Mouse (Mus musculus) limb, embryonic 13.5 days (tissue): ENCODE results near the gene Heatr9. TPM values are rescaled to one million over a fixed set of nuclear protein-coding genes. Genes with fewer than 3 reads are reported as not detected.
"Not testable (repeated sequence)": the region's sequence is repeated elsewhere in the genome, so short reads cannot be mapped to it uniquely, and the experiment has no call there.

Experiments used
- ATAC-seq: fragments of 200-750 bp; cut with Nextera tagmentation; 2 replicates; pipeline ENCODE4 v1.8.0; 2017; ENCODE audit warnings: low read depth, moderate number of reproducible peaks, moderate TSS enrichment; ENCODE audit not compliant: low FRiP score
- H3K27ac ChIP-seq: fragments of 300-500 bp; sonication (generic); 2 replicates; pipeline ENCODE4 v1.5.1; 2015; ENCODE audit warnings: inconsistent platforms, mild to moderate bottlenecking, moderate library complexity
- H3K27me3 ChIP-seq: fragments of 300-500 bp; sonication (generic); 2 replicates; pipeline ENCODE4 v1.6.1; 2015; ENCODE audit warnings: mild to moderate bottlenecking, inconsistent platforms
- H3K36me3 ChIP-seq: fragments of 300-500 bp; sonication (generic); 2 replicates; pipeline ENCODE4 v1.6.1; 2015; ENCODE audit warnings: inconsistent platforms, mild to moderate bottlenecking, moderate library complexity
- H3K4me1 ChIP-seq: fragments of 300-500 bp; sonication (generic); 2 replicates; pipeline ENCODE4 v1.6.1; 2015; ENCODE audit warnings: inconsistent platforms
- H3K4me2 ChIP-seq: fragments of 300-500 bp; sonication (generic); replicated peaks from 2 replicates; pipeline ENCODE4 v1.6.1; 2015; ENCODE audit warnings: inconsistent platforms, mild to moderate bottlenecking, moderate library complexity
- H3K4me3 ChIP-seq: fragments of 300-500 bp; sonication (generic); 2 replicates; pipeline ENCODE4 v1.5.1; 2015; ENCODE audit warnings: moderate library complexity, mild to moderate bottlenecking, inconsistent platforms
- H3K9ac ChIP-seq: fragments of 300-500 bp; sonication (generic); 2 replicates; pipeline ENCODE4 v1.6.1; 2015; ENCODE audit warnings: mild to moderate bottlenecking, inconsistent platforms
- H3K9me3 ChIP-seq: fragments of 300-500 bp; sonication (generic); 2 replicates; pipeline ENCODE4 v1.6.1; 2016; ENCODE audit warnings: inconsistent platforms
- whole genome bisulfite sequencing: fragments of 180-500 bp; shearing (Covaris S2); methylation state at CpG from one replicate; pipeline ENCODE4 v1.1.7; 2015; 5-methylcytosine and 5-hydroxymethylcytosine counted together
- polyA plus RNA-seq: library from polyadenylated mRNA; unstranded; fragments of >200 nt; fragmentation: Nextera tagmentation; extraction: Ambion mirVana; gene quantifications from 2 replicates; pipeline ENCODE4 v1.2.1, GENCODE M21; 2015

The Heatr9 gene
- polyA plus RNA-seq, 1 experiment from 2014 or later, result not detected

DNA sequence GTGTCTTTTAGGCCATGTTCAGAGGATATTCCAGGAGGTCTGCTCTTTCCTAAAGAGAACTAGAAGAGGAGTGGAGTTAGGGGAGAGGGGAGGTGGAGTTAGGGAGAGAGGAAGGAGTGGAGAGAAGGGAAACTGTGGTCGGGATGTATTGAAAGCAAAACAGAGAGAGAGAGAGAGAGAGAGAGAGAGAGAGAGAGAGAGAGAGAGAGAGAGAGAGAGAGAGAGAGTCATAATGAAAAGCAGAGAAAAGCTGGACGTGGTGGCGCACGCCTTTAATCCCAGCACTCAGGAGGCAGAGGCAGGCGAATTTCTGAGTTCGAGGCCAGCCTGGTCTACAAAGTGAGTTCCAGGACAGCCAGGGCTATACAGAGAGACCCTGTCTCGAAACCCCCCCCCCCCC lies 29.1 kb upstream of the Heatr9 start:
- not testable (repeated sequence) for H3K36me3 ChIP-seq, ATAC-seq, H3K27ac ChIP-seq, H3K27me3 ChIP-seq, H3K9ac ChIP-seq, H3K4me1 ChIP-seq, H3K4me3 ChIP-seq, H3K9me3 ChIP-seq, H3K4me2 ChIP-seq
- WGBS, result 85% methylated on average over 7 of the region's 7 CpGs

DNA sequence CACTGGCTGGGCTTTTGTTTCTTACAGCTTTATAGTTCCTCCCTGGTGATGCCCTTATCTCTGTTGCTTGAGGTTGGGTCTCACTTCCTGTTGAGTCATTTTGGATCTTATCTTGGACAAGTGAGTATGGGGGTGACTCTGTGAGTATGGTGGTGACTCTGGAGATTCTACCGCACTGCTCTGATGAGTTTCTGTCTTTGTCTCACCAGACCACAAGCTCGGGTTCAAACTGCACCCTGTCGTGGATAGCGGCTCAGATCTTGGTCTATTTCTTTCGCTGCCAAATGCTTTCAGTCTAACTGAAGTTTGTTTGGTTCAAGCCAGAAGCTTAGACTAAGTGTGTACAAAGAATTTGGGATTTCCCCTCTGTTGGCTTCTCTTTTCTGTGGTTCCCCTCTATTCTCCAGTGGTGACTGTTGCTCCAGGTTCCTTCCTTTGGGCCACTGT lies 28.2 kb upstream of the Heatr9 start:
- ATAC-seq, result no peak

DNA sequence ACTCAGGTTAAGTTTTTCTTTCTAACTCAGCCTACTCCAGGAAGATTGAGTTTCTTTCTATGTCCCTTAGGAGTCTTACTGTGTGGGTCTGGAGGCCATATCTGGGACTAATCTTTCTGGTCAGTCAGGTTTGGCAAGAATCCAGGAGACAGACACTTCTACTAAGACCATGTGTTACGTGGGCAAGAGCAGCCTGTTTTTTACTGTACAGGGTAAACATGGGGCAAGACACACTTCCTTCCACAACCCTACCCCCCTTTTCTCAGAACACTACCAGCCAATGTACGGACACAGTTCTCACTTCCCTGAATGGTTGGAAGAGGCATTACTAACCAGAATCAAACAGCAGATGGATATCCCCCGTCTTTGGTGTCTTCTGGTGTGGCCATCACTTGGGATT lies 22.2 kb upstream of the Heatr9 start:
- 48% methylated on average over 3 of the region's 3 CpGs for WGBS
- Histone ChIP-seq H3K27ac (no peak overlapping the region), H3K36me3 (no peaks in the 10 kb centered on the region), H3K9me3 (no peaks in the 10 kb centered on the region), H3K4me2 (no peak overlapping the region), H3K27me3 (no peaks in the 10 kb centered on the region), H3K4me3 (no peak overlapping the region), H3K4me1 (peaks cover 6% of the 10 kb centered on the region; the same call in 1 of the 2 replicates), H3K9ac (no peak overlapping the region)
- no peak for ATAC-seq

More for the DNA sequence above, 28.2 kb upstream of the Heatr9 start:
- no peaks in the 10 kb centered on the region for H3K36me3 ChIP-seq
- no peaks in the 10 kb centered on the region for H3K9me3 ChIP-seq
- no peak overlapping the region for H3K4me3 ChIP-seq
- 85% methylated on average over 5 of the region's 5 CpGs for WGBS
- H3K9ac ChIP-seq, result no peak overlapping the region
- H3K4me2 ChIP-seq, result no peak overlapping the region
- H3K27me3 ChIP-seq, result no peaks in the 10 kb centered on the region
- H3K4me1 ChIP-seq, result no peaks in the 10 kb centered on the region
- no peak overlapping the region for H3K27ac ChIP-seq

DNA sequence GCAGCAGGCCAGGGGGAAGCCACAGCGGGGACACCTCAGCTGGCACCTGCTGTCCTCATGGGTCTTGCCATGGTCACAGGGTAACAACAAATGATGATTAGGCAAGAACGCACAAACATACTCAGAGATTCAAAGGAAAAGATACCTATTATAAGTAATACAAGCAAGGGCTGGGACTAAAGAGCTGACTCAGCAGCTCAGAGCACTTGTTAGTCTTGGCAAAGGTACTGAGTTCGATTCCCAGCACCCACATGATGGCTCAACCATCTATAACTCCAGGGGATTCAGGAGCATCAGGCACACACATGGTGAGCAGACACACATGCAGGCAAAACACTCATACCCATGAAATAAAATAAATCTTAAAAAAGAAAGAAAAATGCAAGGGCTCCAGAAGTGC lies 19.4 kb upstream of the Heatr9 start:
- Histone ChIP-seq H3K9me3 (no peaks in the 10 kb centered on the region), H3K4me2 (no peak overlapping the region), H3K27me3 (no peaks in the 10 kb centered on the region), H3K36me3 (no peaks in the 10 kb centered on the region), H3K27ac (no peak overlapping the region), H3K4me3 (no peak overlapping the region), H3K4me1 (peaks cover 9% of the 10 kb centered on the region), H3K9ac (no peak overlapping the region)
- no peak for ATAC-seq
- 84% methylated on average over 3 of the region's 3 CpGs for WGBS

DNA sequence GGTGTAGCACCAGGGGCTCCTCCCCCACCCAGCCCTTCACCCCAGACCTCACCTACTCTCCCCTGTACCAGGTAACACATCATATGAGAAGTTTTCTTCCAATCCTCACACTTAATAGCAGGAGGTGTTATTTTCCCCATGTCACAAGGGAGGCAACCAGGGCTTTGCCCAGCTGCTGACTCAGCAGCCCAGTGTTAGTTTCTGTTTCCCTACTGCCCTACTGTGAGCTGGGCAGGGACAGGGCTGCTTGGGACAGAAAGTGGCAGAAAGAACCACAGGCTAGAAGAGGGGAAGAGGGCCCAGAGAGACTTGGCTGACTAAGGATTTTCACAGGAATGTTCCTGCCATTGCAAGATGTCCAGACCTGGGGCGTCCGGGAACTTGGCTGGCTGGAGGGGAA lies 19.0 kb upstream of the Heatr9 start:
- no peak overlapping the region for H3K4me3 ChIP-seq
- no peaks in the 10 kb centered on the region for H3K36me3 ChIP-seq
- no peak overlapping the region for H3K9ac ChIP-seq
- peaks cover 14% of the 10 kb centered on the region for H3K4me1 ChIP-seq
- 76% methylated on average over 2 of the region's 2 CpGs for WGBS
- no peaks in the 10 kb centered on the region for H3K27me3 ChIP-seq
- H3K9me3 ChIP-seq, result no peaks in the 10 kb centered on the region
- ATAC-seq, result no peak
- no peak overlapping the region for H3K27ac ChIP-seq
- H3K4me2 ChIP-seq, result no peak overlapping the region

DNA sequence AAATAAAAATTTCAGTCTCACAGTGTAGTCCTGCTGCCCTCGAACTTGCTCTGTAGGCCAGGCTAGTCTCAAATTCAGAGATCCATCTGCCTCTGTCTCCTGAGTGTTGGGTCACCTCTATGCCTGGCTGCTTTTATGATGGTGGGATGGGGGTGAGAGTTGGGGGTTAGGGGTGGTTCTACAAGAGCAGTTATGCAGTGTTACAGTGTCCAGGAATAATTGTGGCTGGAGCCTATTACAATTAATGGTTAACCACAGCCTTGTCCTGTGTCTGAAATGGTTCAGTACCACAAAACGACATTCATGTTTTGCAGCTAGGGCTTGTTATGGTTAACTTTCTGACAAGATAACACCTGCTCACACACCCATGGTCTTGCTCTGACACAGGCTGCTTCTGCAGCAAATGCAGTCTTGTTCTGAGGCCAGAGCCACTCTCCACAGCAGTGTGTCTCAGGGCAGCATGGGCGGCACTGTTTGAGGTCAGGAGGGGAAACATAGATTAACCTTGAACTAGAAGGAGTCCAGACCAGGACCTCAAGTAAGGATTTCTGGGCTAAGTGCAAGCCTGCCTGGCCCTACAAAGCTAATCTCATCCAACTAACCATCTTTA lies 16.8 kb upstream of the Heatr9 start:
- no peaks in the 10 kb centered on the region for H3K9me3 ChIP-seq
- 71% methylated on average over 3 of the region's 3 CpGs for WGBS
- no peak overlapping the region for H3K4me3 ChIP-seq
- H3K4me1 ChIP-seq, result peaks cover 27% of the 10 kb centered on the region
- H3K27me3 ChIP-seq, result no peaks in the 10 kb centered on the region
- H3K9ac ChIP-seq, result no peak overlapping the region
- no peak overlapping the region for H3K4me2 ChIP-seq
- no peak for ATAC-seq
- H3K27ac ChIP-seq, result no peak overlapping the region
- no peaks in the 10 kb centered on the region for H3K36me3 ChIP-seq

DNA sequence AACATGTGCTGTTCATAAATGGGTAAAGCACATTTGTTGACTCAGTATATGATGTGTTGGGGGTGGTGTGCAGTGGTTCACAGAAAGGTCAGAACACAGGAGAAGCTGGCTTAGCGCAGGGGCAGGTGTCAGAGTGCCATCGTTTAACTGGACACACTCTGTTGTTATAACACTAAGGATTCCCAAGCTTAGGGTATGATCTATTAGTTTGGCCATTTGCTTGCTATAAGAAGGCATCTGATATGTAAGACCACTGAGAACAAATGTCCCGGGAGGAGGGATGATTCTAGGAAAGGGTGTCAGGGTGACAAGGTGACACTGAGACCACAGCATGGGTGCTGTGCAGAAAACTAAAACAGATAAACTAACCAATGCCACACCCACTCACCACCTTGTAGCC lies 14.9 kb upstream of the Heatr9 start:
- no peak overlapping the region for H3K27ac ChIP-seq
- H3K27me3 ChIP-seq, result no peaks in the 10 kb centered on the region
- no peak overlapping the region for H3K9ac ChIP-seq
- 61% methylated on average over 3 of the region's 3 CpGs for WGBS
- peaks cover 27% of the 10 kb centered on the region for H3K4me1 ChIP-seq
- no peak for ATAC-seq
- no peak overlapping the region for H3K4me2 ChIP-seq
- H3K36me3 ChIP-seq, result no peaks in the 10 kb centered on the region
- H3K9me3 ChIP-seq, result no peaks in the 10 kb centered on the region
- no peak overlapping the region for H3K4me3 ChIP-seq

DNA sequence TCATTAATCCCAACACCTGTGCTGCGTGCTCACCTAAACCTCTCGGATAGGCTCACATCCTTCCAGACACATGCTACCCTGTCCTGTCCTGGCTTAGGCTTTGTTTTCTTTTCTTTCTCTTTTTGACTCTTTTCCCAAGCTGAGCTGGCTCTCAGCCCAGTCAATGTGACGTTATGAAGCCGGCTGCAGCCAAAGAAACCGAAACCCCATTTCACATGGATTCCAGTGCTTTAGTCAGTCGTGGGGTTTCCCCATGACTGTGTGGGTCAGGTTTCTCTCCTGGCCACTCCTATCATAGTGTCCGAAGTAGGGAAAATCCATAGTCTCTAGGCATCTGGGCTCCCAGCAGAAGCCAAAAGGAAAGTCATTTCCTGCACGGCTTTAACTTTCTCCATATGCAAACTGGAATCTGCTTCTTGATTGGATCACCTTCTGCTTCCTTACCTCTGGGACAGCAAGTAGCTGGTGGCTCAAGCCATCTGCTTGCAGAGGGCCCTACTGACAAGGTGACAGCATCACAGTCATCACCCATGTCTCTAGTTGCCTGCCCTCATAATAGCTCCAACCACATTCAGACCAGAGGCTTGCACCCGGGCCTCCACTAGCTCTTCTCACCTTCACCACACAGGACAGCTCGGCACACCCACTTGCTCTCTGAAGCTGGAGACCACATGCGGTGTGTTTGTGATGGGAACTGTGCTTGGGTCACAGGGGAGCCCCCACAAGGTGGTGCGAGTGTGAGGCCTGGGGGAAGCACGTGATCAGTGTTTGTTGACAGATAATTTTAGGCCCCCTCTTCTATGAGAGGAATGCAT lies 12.8 kb upstream of the Heatr9 start:
- H3K4me2 ChIP-seq, result peak overlapping the region; percentile 43
- no peaks in the 10 kb centered on the region for H3K36me3 ChIP-seq
- peaks cover 27% of the 10 kb centered on the region for H3K4me1 ChIP-seq
- H3K9ac ChIP-seq, result no peak overlapping the region
- H3K27ac ChIP-seq, result peak overlapping the region; percentile 52; the same call in 1 of the 2 replicates
- no peaks in the 10 kb centered on the region for H3K27me3 ChIP-seq
- H3K9me3 ChIP-seq, result no peaks in the 10 kb centered on the region
- peak; percentile 91 for ATAC-seq
- 20% methylated on average over 13 of the region's 13 CpGs for WGBS
- peak overlapping the region; percentile 8; the same call in 1 of the 2 replicates for H3K4me3 ChIP-seq

DNA sequence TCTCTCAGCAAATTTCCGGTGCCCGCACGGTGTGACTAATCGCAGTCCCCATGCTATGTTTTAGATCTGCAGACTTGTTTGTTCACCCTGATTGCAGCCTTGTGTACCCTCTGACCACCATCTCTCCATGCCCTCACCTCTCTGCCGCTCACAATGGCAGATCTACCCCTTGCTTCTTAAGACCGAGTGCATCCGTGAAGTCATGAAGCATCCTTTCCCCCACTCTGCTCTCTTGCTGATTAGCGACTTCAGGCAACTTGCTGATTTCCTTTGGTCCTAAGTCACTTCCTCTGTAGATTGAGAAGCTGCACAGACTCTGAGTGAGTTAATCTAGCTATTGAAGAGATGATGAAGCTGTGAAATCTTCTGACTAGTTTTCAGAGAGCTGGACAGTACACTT lies 12.2 kb upstream of the Heatr9 start:
- peaks cover 27% of the 10 kb centered on the region for H3K4me1 ChIP-seq
- H3K4me3 ChIP-seq, result no peak overlapping the region
- no peak for ATAC-seq
- H3K27me3 ChIP-seq, result no peaks in the 10 kb centered on the region
- WGBS, result 79% methylated on average over 8 of the region's 8 CpGs
- peak overlapping the region; percentile 45; the same call in 1 of the 2 replicates for H3K27ac ChIP-seq
- H3K9me3 ChIP-seq, result no peaks in the 10 kb centered on the region
- H3K4me2 ChIP-seq, result peak overlapping the region; percentile 43
- no peaks in the 10 kb centered on the region for H3K36me3 ChIP-seq
- no peak overlapping the region for H3K9ac ChIP-seq

DNA sequence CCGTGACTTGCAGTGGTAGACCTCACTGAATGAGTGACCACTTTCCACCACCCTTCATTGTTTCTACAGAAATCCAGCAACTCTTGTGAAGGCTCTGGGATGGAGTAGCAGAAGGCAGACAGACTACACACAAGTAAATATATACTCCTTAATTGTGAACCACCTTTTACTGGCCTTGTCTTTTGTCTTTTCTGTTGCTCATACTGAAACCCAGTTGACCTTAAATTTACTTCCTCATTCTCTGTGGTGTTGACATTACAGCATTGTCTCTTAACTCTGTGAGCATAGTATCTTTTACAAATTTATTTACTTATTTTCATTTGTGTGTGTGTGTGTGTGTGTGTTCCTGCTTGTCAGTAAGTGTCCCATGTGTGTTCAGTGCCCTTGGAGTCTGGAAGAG lies 11.2 kb upstream of the Heatr9 start:
- Histone ChIP-seq H3K4me2 (no peak overlapping the region), H3K27ac (no peak overlapping the region), H3K4me1 (peaks cover 27% of the 10 kb centered on the region), H3K9me3 (no peaks in the 10 kb centered on the region), H3K27me3 (no peaks in the 10 kb centered on the region), H3K9ac (no peak overlapping the region), H3K36me3 (no peaks in the 10 kb centered on the region), H3K4me3 (no peak overlapping the region)
- ATAC-seq, result no peak
- 97% methylated on average over 1 of the region's 1 CpGs for WGBS

DNA sequence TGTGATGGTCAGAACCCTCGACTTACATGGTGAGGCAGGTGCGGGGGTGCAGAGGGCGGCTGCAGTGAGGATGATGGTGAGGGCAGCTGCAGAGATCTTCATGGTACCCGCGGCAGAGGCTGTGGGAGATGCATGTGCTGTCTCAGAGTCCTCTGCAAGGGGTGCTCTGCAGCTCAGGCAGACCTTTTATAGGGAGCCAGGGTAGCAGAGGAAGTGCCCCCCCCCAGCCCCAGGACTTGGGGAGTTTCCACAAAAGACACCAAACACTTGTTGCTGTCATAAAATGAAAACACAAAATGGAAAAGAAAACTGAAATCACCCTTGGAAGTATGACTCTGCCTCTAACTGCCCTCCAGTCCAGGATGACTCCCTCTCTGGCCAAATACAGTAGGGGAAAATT lies 8.4 kb upstream of the Heatr9 start, which contains the start of gene Ccl5:
Gene Ccl5 (minus strand): TSS at position 159 of the 400 bp plus-strand sequence.
- H3K9me3 ChIP-seq, result no peaks in the 10 kb centered on the region

DNA sequence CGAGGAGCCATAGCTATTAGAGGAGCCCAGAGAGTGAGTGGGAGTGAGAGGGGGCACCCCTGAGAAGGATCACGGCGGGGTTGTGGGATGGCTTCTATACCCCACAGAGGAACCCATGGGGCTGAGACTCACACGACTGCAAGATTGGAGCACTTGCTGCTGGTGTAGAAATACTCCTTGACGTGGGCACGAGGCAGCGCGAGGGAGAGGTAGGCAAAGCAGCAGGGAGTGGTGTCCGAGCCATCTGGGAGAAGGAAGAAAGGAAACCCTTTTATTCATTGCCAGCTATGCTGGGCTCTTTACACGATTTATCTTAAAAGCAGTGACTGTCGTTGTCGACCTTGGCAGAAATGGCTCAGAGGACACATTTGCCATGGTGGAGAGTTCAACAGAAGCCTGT lies 7.0 kb upstream of the Heatr9 start:
- Histone ChIP-seq H3K4me2 (no peak overlapping the region), H3K9me3 (no peaks in the 10 kb centered on the region), H3K4me3 (no peak overlapping the region), H3K9ac (no peak overlapping the region), H3K36me3 (no peaks in the 10 kb centered on the region), H3K4me1 (peaks cover 1% of the 10 kb centered on the region; the same call in 1 of the 2 replicates), H3K27ac (no peak overlapping the region), H3K27me3 (no peaks in the 10 kb centered on the region)
- 77% methylated on average over 12 of the region's 12 CpGs for WGBS
- no peak for ATAC-seq

More for the DNA sequence above, 8.4 kb upstream of the Heatr9 start, which contains the start of gene Ccl5:
- H3K27me3 ChIP-seq, result no peaks in the 10 kb centered on the region
- H3K27ac ChIP-seq, result no peak within 1 kb of the TSS
- no peak within 1 kb of the TSS for H3K9ac ChIP-seq
- no peaks in the 10 kb centered on the region for H3K36me3 ChIP-seq
- no peak within 1 kb of the TSS for H3K4me3 ChIP-seq
- ATAC-seq, result no peak
- 86% methylated on average over 5 of the region's 5 CpGs for WGBS
- no peak within 1 kb of the TSS for H3K4me2 ChIP-seq
- peaks cover 14% of the 10 kb centered on the region for H3K4me1 ChIP-seq
